Mouse (Mus musculus): ENCODE measurements around the gene Anxa6.

GRCm38 (mm10) chr11:55072467-55072866 is 39.2 kb upstream of the Anxa6 start:
- no peak for TF ChIP-seq POLR2A (IDR thresholded peaks at IDR 0.05; ENCODE audit: control insufficient read depth, extremely low read depth, insufficient read depth, low read length, poor library complexity)
- no peak for TF ChIP-seq CTCF (IDR thresholded peaks at IDR 0.05; ENCODE audit: borderline replicate concordance, control insufficient read depth, extremely low read depth, insufficient read depth, low read length, poor library complexity)
